16 mouse cellular contexts compared by ENCODE assay signal in genomic region chr14:33977748-33978147, GRCm38 (mm10). TPM values are rescaled to one million over a fixed set of nuclear protein-coding genes. Genes with fewer than 3 reads are reported as not detected.
A peak's percentile ranks its signal among the peaks of the same experiment; 100 is the strongest.
DNase-seq lines count a peak whose midpoint lies in the region; ATAC-seq and TF ChIP-seq lines count a peak whose summit lies in the region.
"Had no signal": no experiment of that assay in that cellular context is flagged by ENCODE, and none has a peak within 500 bp of the region (broad histone marks: within the 10 kb centered on the region; RNA-seq: fewer than 3 reads in every experiment).

No protein-coding gene starts in this region.

- no peaks in the 10 kb centered on the region for H3K27me3 ChIP-seq in hindbrain, embryonic 11.5 days (ENCODE audit: control insufficient read depth, insufficient read depth, low read length)
- peaks cover 23% of the 10 kb centered on the region for H3K27me3 ChIP-seq in hindbrain, embryonic 10.5 days (ENCODE audit: insufficient read depth, poor library complexity, severe bottlenecking)
- H3K27me3 ChIP-seq in embryonic facial prominence, embryonic 13.5 days: peaks cover 15% of the 10 kb centered on the region
- no peaks in the 10 kb centered on the region for H3K27me3 ChIP-seq in limb, embryonic 14.5 days (ENCODE audit: control insufficient read depth, insufficient read depth, low read length)
- peaks cover 14% of the 10 kb centered on the region for H3K27me3 ChIP-seq in liver, embryonic 11.5 days (replicated peaks; ENCODE audit: control insufficient read depth, insufficient read depth, low read length)

- H3K9ac ChIP-seq in hindbrain, embryonic 11.5 days (ENCODE audit: low read depth, low read length): no peak overlapping the region
- H3K9ac ChIP-seq in embryonic facial prominence, embryonic 13.5 days: no peak overlapping the region
- H3K9ac ChIP-seq in limb, embryonic 14.5 days (ENCODE audit: low read depth, low read length, severe bottlenecking): no peak overlapping the region
- no peak overlapping the region for H3K9ac ChIP-seq in liver, embryonic 11.5 days (ENCODE audit: low read depth, low read length)

- DNase-seq in hindbrain, embryonic 11.5 days (ENCODE audit: low spot score): peak; percentile 9
- no peak for DNase-seq in hindbrain, embryonic 10.5 days (ENCODE audit: low spot score)
- DNase-seq in brain, embryonic 14.5 days (ENCODE audit: low read depth): peak; percentile 32
- DNase-seq in limb, embryonic 14.5 days (ENCODE audit: low spot score): no peak
- DNase-seq in liver, embryonic 11.5 days (ENCODE audit: low spot score): no peak
- DNase-seq in kidney, postnatal 14 days: no peak
- DNase-seq in urinary bladder, postnatal 14 days (ENCODE audit: low spot score): no peak
- DNase-seq: adrenal gland, postnatal 10 days; gastrocnemius, postnatal 36 days; lung, embryonic 14.5 days had no signal

- no peaks in the 10 kb centered on the region for H3K9me3 ChIP-seq in hindbrain, embryonic 11.5 days (ENCODE audit: control insufficient read depth, low read length)
- no peaks in the 10 kb centered on the region for H3K9me3 ChIP-seq in hindbrain, embryonic 10.5 days
- no peaks in the 10 kb centered on the region for H3K9me3 ChIP-seq in embryonic facial prominence, embryonic 13.5 days
- no peaks in the 10 kb centered on the region for H3K9me3 ChIP-seq in limb, embryonic 14.5 days (ENCODE audit: control insufficient read depth, low read length)
- no peaks in the 10 kb centered on the region for H3K9me3 ChIP-seq in liver, embryonic 11.5 days (ENCODE audit: control insufficient read depth, low read length)
- H3K9me3 ChIP-seq: heart, embryonic 13.5 days; kidney, embryonic 15.5 days had no signal

- 33% methylated on average over 7 of the region's 7 CpGs for WGBS in hindbrain, embryonic 11.5 days
- 31% methylated on average over 7 of the region's 7 CpGs for WGBS in hindbrain, embryonic 10.5 days
- 8% methylated on average over 7 of the region's 7 CpGs for WGBS in embryonic facial prominence, embryonic 13.5 days
- 13% methylated on average over 7 of the region's 7 CpGs for WGBS in limb, embryonic 14.5 days
- 51% methylated on average over 7 of the region's 7 CpGs for WGBS in liver, embryonic 11.5 days

- no peak overlapping the region for H3K4me2 ChIP-seq in hindbrain, embryonic 11.5 days (replicated peaks; ENCODE audit: low read depth, low read length)
- peak overlapping the region; percentile 72 for H3K4me2 ChIP-seq in embryonic facial prominence, embryonic 13.5 days
- H3K4me2 ChIP-seq in limb, embryonic 14.5 days (replicated peaks; ENCODE audit: low read depth, low read length, severe bottlenecking): peak overlapping the region; percentile 67; the same call in 1 of the 2 replicates
- no peak overlapping the region for H3K4me2 ChIP-seq in liver, embryonic 11.5 days

- no peak for TF ChIP-seq CTCF in brain, embryonic 14.5 days (IDR thresholded peaks at IDR 0.05; ENCODE audit: borderline replicate concordance, extremely low read depth, insufficient read depth, insufficient read length)

- no peak overlapping the region for H3K4me3 ChIP-seq in hindbrain, embryonic 11.5 days (ENCODE audit: low read depth, low read length)
- no peak overlapping the region; the same call in 1 of the 2 replicates for H3K4me3 ChIP-seq in hindbrain, embryonic 10.5 days
- peak overlapping the region; percentile 44; the same call in 1 of the 2 replicates for H3K4me3 ChIP-seq in embryonic facial prominence, embryonic 13.5 days
- peak overlapping the region; percentile 37; the same call in 1 of the 2 replicates for H3K4me3 ChIP-seq in limb, embryonic 14.5 days (replicated peaks; ENCODE audit: low read length)
- H3K4me3 ChIP-seq in liver, embryonic 11.5 days (ENCODE audit: low read depth, low read length): no peak overlapping the region

- no peak for ATAC-seq in hindbrain, embryonic 11.5 days (ENCODE audit: low FRiP score)
- ATAC-seq in embryonic facial prominence, embryonic 13.5 days (ENCODE audit: insufficient number of reproducible peaks, insufficient read depth, low FRiP score, low TSS enrichment, low read depth): no peak
- no peak for ATAC-seq in limb, embryonic 14.5 days (ENCODE audit: low FRiP score, low read depth)
- ATAC-seq in liver, embryonic 11.5 days (replicated peaks; ENCODE audit: low FRiP score): no peak

- TF ChIP-seq POLR2A in brain, embryonic 14.5 days (IDR thresholded peaks at IDR 0.05; ENCODE audit: borderline replicate concordance, extremely low read depth, insufficient read depth, insufficient read length, poor library complexity, severe bottlenecking): no peak
- no peak for TF ChIP-seq POLR2A in limb, embryonic 14.5 days (IDR thresholded peaks at IDR 0.05; ENCODE audit: borderline replicate concordance, extremely low read depth, insufficient read depth, insufficient read length)

- no peak overlapping the region for H3K27ac ChIP-seq in hindbrain, embryonic 11.5 days (ENCODE audit: low read depth, low read length)
- H3K27ac ChIP-seq in hindbrain, embryonic 10.5 days: no peak overlapping the region
- no peak overlapping the region for H3K27ac ChIP-seq in embryonic facial prominence, embryonic 13.5 days
- no peak overlapping the region for H3K27ac ChIP-seq in limb, embryonic 14.5 days (replicated peaks; ENCODE audit: low read depth, low read length)
- H3K27ac ChIP-seq in liver, embryonic 11.5 days (ENCODE audit: low read depth, low read length): no peak overlapping the region
- H3K27ac ChIP-seq: heart, embryonic 13.5 days; kidney, embryonic 15.5 days had no signal

- H3K4me1 ChIP-seq in hindbrain, embryonic 11.5 days (replicated peaks; ENCODE audit: control insufficient read depth, insufficient read depth, low read length): no peaks in the 10 kb centered on the region
- peaks cover 24% of the 10 kb centered on the region for H3K4me1 ChIP-seq in hindbrain, embryonic 10.5 days (replicated peaks)
- H3K4me1 ChIP-seq in embryonic facial prominence, embryonic 13.5 days: peaks cover 11% of the 10 kb centered on the region; the same call in 1 of the 2 replicates
- no peaks in the 10 kb centered on the region for H3K4me1 ChIP-seq in limb, embryonic 14.5 days (ENCODE audit: control insufficient read depth, insufficient read depth, low read length)
- H3K4me1 ChIP-seq in liver, embryonic 11.5 days (replicated peaks; ENCODE audit: control insufficient read depth, insufficient read depth, low read length): no peaks in the 10 kb centered on the region

- no peaks in the 10 kb centered on the region for H3K36me3 ChIP-seq in hindbrain, embryonic 11.5 days (ENCODE audit: control insufficient read depth, insufficient read depth, low read length)
- no peaks in the 10 kb centered on the region for H3K36me3 ChIP-seq in hindbrain, embryonic 10.5 days
- H3K36me3 ChIP-seq in embryonic facial prominence, embryonic 13.5 days: no peaks in the 10 kb centered on the region
- no peaks in the 10 kb centered on the region for H3K36me3 ChIP-seq in limb, embryonic 14.5 days (ENCODE audit: control insufficient read depth, insufficient read depth, low read length)
- no peaks in the 10 kb centered on the region for H3K36me3 ChIP-seq in liver, embryonic 11.5 days (ENCODE audit: control insufficient read depth, insufficient read depth, low read length)
- H3K36me3 ChIP-seq: heart, embryonic 13.5 days; kidney, embryonic 15.5 days had no signal

RNA-seq across cellular contexts. Expression of gene Zfp488, which starts 0.8 kb away (rescaled TPM):
- 0.10 and 0.20 TPM in 2 replicates for polyA plus RNA-seq in hindbrain, embryonic 11.5 days (2014; fragmentation: Nextera tagmentation; extraction: Ambion mirVana)
- polyA plus RNA-seq in hindbrain, embryonic 10.5 days (2016; fragmentation: Nextera tagmentation; extraction: Ambion mirVana): 0.16 and 0.45 TPM in 2 replicates
- 0.52 and 1.1 TPM in 2 replicates for polyA plus RNA-seq in brain, embryonic 14.5 days (2012; rRNA removed)
- 0.32 and 0.77 TPM in 2 replicates for polyA plus RNA-seq in embryonic facial prominence, embryonic 13.5 days (2015; fragmentation: Nextera tagmentation; extraction: Ambion mirVana)
- polyA plus RNA-seq in limb, embryonic 14.5 days (2012; rRNA removed): 0.65 and 0.77 TPM in 2 replicates
- polyA plus RNA-seq in limb, embryonic 14.5 days (2014; fragmentation: Nextera tagmentation; extraction: Ambion mirVana): 0.21 and 0.30 TPM in 2 replicates
- polyA plus RNA-seq in liver, embryonic 11.5 days (2014; fragmentation: Nextera tagmentation; extraction: Ambion mirVana): 0.08 TPM in 1 of 2 replicates, not detected in the other
- polyA plus RNA-seq: C2C12 had no signal

RNA-seq across cellular contexts. Expression of gene Rbp3, which starts 23.9 kb away (rescaled TPM):
- not detected in 2 replicates for polyA plus RNA-seq in hindbrain, embryonic 11.5 days (2014; fragmentation: Nextera tagmentation; extraction: Ambion mirVana)
- not detected in 2 replicates for polyA plus RNA-seq in hindbrain, embryonic 10.5 days (2016; fragmentation: Nextera tagmentation; extraction: Ambion mirVana)
- 0.01 TPM in 1 of 2 replicates, not detected in the other for polyA plus RNA-seq in brain, embryonic 14.5 days (2012; rRNA removed)
- not detected in 2 replicates for polyA plus RNA-seq in embryonic facial prominence, embryonic 13.5 days (2015; fragmentation: Nextera tagmentation; extraction: Ambion mirVana)
- polyA plus RNA-seq in limb, embryonic 14.5 days (2012; rRNA removed): not detected in 2 replicates
- not detected in 2 replicates for polyA plus RNA-seq in limb, embryonic 14.5 days (2014; fragmentation: Nextera tagmentation; extraction: Ambion mirVana)
- polyA plus RNA-seq in liver, embryonic 11.5 days (2014; fragmentation: Nextera tagmentation; extraction: Ambion mirVana): 0.12 TPM in 2 replicates
- polyA plus RNA-seq: C2C12; kidney, embryonic 15.5 days; lung, embryonic 14.5 days; urinary bladder, adult 2 months had no signal

RNA-seq across cellular contexts. Expression of gene Gdf2, which starts 36.9 kb away (rescaled TPM):
- 0.08 TPM in 1 of 2 replicates, not detected in the other for polyA plus RNA-seq in hindbrain, embryonic 11.5 days (2014; fragmentation: Nextera tagmentation; extraction: Ambion mirVana)
- polyA plus RNA-seq in hindbrain, embryonic 10.5 days (2016; fragmentation: Nextera tagmentation; extraction: Ambion mirVana): not detected in 2 replicates
- not detected in 2 replicates for polyA plus RNA-seq in brain, embryonic 14.5 days (2012; rRNA removed)
- polyA plus RNA-seq in embryonic facial prominence, embryonic 13.5 days (2015; fragmentation: Nextera tagmentation; extraction: Ambion mirVana): 0.08 TPM in 2 replicates
- 0.03 and 0.04 TPM in 2 replicates for polyA plus RNA-seq in limb, embryonic 14.5 days (2012; rRNA removed)
- polyA plus RNA-seq in limb, embryonic 14.5 days (2014; fragmentation: Nextera tagmentation; extraction: Ambion mirVana): not detected in 2 replicates
- polyA plus RNA-seq in liver, embryonic 11.5 days (2014; fragmentation: Nextera tagmentation; extraction: Ambion mirVana): 17.4 and 18.4 TPM in 2 replicates
- polyA plus RNA-seq: C2C12; lung, embryonic 14.5 days; testis, adult 2 months; urinary bladder, adult 2 months had no signal

RNA-seq across cellular contexts. Expression of gene Gm30083, which starts 37.2 kb away (rescaled TPM):
- not detected in 2 replicates for polyA plus RNA-seq in hindbrain, embryonic 11.5 days (2014; fragmentation: Nextera tagmentation; extraction: Ambion mirVana)
- not detected in 2 replicates for polyA plus RNA-seq in hindbrain, embryonic 10.5 days (2016; fragmentation: Nextera tagmentation; extraction: Ambion mirVana)
- polyA plus RNA-seq in brain, embryonic 14.5 days (2012; rRNA removed): not detected in 2 replicates
- polyA plus RNA-seq in embryonic facial prominence, embryonic 13.5 days (2015; fragmentation: Nextera tagmentation; extraction: Ambion mirVana): not detected in 2 replicates
- polyA plus RNA-seq in limb, embryonic 14.5 days (2012; rRNA removed): not detected in 2 replicates
- not detected in 2 replicates for polyA plus RNA-seq in limb, embryonic 14.5 days (2014; fragmentation: Nextera tagmentation; extraction: Ambion mirVana)
- polyA plus RNA-seq in liver, embryonic 11.5 days (2014; fragmentation: Nextera tagmentation; extraction: Ambion mirVana): not detected in 2 replicates
- polyA plus RNA-seq: C2C12; heart, embryonic 13.5 days; kidney, embryonic 15.5 days; lung, embryonic 14.5 days had no signal

RNA-seq across cellular contexts. Expression of gene Gm5460, which starts 38.8 kb away (rescaled TPM):
- polyA plus RNA-seq in hindbrain, embryonic 11.5 days (2014; fragmentation: Nextera tagmentation; extraction: Ambion mirVana): not detected in 2 replicates
- not detected in 2 replicates for polyA plus RNA-seq in hindbrain, embryonic 10.5 days (2016; fragmentation: Nextera tagmentation; extraction: Ambion mirVana)
- not detected in 2 replicates for polyA plus RNA-seq in brain, embryonic 14.5 days (2012; rRNA removed)
- polyA plus RNA-seq in embryonic facial prominence, embryonic 13.5 days (2015; fragmentation: Nextera tagmentation; extraction: Ambion mirVana): not detected in 2 replicates
- not detected in 2 replicates for polyA plus RNA-seq in limb, embryonic 14.5 days (2012; rRNA removed)
- polyA plus RNA-seq in limb, embryonic 14.5 days (2014; fragmentation: Nextera tagmentation; extraction: Ambion mirVana): not detected in 2 replicates
- polyA plus RNA-seq in liver, embryonic 11.5 days (2014; fragmentation: Nextera tagmentation; extraction: Ambion mirVana): not detected in 2 replicates
- polyA plus RNA-seq: C2C12; kidney, embryonic 15.5 days; lung, embryonic 14.5 days had no signal

Comparison
In these comparisons a context has a peak if more than half of its experiments do, and no peak if none do; other contexts are left out.
1. DNase-seq: peak in hindbrain, embryonic 11.5 days (single experiment) and brain, embryonic 14.5 days (single experiment); none in hindbrain, embryonic 10.5 days (single experiment), limb, embryonic 14.5 days (single experiment), liver, embryonic 11.5 days (single experiment), kidney, postnatal 14 days (single experiment) and urinary bladder, postnatal 14 days (single experiment).
2. H3K4me2 ChIP-seq: peak in embryonic facial prominence, embryonic 13.5 days (single experiment) and limb, embryonic 14.5 days (single experiment); none in hindbrain, embryonic 11.5 days (single experiment) and liver, embryonic 11.5 days (single experiment).
3. H3K4me3 ChIP-seq: peak in embryonic facial prominence, embryonic 13.5 days (single experiment) and limb, embryonic 14.5 days (single experiment); none in hindbrain, embryonic 11.5 days (single experiment), hindbrain, embryonic 10.5 days (single experiment) and liver, embryonic 11.5 days (single experiment).
4. RNA of gene Gdf2, which starts 36.9 kb away (polyA plus RNA-seq): 17.4 to 18.4 TPM in liver, embryonic 11.5 days; 0.08 TPM in embryonic facial prominence, embryonic 13.5 days, 0.03 to 0.04 TPM in limb, embryonic 14.5 days, not detected in brain, embryonic 14.5 days, 0.08 TPM in hindbrain, embryonic 11.5 days and not detected in hindbrain, embryonic 10.5 days; every median in the first group is over 10 times any median in the second.